Mouse (Mus musculus) mesoderm, embryonic 11.5 days (tissue): Measurements from ENCODE around the gene Arl4c.

Experiments
- DNase-seq: peaks from one replicate; pipeline ENCODE4 v3.0.0-alpha.2; 2012; ENCODE audit warnings: low read depth, low spot score

Gene Arl4c

DNA sequence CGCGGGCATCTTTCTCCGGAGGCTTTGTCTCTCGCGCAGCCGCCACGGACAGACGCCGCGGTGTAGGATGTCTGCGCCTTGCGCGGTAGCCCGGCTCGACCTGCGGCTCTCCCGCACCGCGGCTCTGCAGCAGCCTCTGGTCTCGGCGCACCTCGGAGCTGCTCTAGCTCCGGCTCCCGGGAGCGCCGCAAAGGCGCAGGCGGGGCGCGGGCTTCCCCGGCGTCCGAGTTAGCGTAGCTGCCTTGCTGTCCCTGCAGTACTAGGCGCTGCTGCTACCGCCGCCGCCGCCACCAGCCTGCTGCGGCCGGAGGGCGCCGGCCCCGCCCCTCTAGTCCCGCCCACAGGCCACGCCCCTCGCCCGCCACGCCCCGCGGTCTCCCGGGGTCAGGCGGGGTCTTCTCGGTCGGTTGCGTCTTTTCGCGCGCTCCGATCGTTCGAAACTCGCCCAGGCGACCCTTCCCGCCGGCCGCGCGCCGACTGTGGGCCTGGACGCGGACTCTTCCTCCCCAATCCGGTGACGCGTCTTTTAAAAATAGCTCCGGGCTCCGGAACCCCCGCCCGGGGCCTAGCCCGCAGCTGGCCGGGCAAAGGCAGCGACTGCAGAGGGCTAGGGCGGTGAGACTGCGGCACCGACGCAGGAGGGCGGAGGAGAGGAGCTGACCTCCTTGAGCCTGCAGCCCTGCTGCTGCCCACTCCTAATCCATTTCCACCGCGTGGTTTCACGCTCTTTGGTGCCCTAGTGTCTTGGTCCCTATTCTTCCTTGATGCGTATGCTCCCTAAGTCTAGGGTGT lies at the start of gene Arl4c:
Gene Arl4c, minus strand, starts transcription at position 352 of the 792 bp plus-strand sequence.
- DNase-seq: peak; percentile 84

DNA sequence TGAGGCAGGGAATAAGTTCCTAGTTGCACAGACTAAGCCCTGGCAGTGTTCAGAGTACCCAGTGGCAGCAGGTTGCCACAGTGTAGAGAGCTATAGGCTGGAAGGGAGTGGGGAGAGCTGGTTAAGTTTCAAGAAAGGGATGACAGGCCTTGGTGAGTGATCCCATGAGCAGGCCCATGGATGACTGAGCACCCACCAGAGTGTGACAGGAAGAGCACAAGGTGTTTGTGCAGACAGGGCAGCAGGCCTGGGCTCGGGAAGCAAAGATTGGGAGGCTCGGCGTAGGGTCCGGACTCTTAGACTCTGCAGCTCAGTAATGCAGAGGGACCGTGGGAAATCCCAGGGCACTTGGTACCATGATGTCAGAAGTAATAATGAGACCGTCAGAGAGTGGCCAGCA lies 49.3 kb upstream of the Arl4c start:
- no peak for DNase-seq

DNA sequence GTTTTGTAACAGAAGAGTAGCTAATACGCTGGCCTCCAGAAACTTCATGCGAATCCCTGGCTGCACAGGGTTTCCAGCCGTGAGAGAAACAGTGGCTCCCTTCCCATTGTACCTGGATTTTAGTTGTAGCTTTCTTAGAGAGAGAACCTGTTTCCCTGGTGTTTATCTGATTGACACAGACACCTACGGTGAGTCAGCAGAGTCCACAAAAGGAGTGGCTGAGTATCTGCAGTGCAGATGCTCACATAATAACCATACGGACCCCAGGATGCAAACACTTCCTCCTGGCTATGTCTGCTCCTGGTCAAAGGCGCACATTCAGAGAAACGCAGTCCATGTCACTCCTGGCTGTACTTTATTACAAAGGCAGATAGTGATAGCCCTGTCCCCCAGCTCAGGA lies 48.6 kb upstream of the Arl4c start:
- no peak for DNase-seq

DNA sequence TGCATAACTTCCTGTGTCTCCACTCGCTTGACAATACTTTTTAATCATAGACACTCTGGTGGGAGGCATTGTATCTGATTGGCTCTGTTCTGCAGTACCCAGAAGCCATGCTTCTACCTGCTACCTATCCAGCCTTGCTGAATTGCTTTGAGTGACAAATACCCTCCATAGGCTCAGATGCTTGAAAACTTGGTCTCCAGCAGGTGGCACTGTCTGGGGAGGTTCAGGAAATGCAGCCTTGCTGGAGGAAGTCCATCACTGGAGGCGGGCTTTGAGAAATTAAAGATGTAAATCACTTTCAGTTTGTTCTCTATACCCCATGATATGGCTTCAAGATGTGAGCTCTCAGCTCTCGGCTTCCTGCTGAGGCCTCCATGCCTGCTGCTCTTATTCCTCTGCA lies 48.1 kb upstream of the Arl4c start:
- peak; percentile 54 for DNase-seq

DNA sequence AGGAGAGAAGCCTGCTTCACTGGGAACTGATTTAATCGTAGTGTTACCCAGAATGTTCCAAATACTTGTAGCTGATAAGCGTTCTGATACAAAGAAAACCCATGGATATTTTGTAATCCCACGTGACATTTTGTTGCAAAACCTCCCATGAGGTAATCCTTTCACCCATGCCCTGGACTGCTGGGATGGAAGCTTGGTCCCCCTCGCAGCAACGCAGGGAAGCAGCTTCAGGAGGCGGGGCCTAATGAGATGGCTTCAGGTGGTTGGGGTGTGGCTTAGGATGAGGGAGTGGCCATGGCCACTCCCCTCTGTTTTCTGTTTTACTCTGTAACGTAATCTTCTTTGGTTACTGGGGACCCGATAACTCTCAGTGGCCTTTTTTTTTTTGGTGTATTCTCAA lies 47.1 kb upstream of the Arl4c start:
- DNase-seq: no peak

DNA sequence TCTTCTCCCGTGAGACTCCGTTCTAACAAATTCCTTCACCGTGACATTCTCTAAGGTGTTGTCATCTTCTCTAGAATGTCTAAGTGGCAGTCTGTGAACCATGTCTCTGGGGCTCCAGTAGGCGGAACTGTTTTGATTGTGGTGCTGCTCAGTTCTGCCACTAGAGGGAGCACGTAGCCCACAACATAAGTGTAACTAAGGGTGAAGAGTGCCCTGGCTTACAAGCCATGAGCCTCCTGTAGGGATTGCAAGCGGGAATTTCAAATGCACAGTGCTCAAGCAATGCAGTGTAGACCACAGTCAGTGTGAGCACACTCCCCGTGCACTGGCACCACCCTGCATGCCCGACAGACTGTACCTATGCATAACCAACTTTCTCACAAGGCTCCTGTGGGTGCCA lies 43.2 kb upstream of the Arl4c start:
- DNase-seq: peak; percentile 91

DNA sequence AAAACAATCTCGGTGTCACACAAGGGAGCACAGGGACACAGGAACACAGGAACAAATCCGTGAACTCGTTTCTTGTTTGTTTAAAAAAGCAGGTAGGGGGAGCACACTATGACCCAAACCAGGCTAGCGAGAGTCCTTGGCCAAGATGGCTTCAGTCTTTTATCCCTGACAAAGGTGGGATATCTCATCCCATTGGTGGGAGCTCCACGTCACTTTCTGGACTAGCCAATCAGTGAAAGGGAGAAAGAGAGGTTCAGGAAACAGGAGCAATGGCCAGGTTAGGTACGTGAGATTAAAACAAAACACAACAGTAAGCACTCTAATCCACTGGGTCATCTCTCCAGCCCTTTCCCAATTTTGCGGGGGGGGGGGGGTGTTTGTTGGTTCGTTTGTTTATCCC lies 42.2 kb upstream of the Arl4c start:
- DNase-seq: no peak

DNA sequence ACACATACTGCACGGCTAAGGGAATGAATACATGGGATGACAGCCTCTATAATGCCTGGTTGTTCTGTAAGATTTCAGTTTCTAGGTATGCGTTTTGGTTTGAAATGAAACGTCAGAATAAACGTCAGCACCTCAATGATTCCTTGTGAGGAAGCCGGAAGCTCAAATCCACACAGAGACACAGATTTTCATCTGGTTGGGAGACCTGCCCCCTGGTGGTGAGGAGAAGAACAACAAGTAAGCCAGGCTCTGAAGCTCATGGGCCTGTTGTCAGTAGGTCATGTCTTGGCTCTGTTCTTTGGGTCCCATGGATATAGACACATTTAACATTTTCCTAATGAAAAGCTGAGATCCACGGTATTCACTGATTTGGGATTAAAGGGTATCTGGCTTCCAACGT lies 40.4 kb upstream of the Arl4c start:
- peak; percentile 59 for DNase-seq

DNA sequence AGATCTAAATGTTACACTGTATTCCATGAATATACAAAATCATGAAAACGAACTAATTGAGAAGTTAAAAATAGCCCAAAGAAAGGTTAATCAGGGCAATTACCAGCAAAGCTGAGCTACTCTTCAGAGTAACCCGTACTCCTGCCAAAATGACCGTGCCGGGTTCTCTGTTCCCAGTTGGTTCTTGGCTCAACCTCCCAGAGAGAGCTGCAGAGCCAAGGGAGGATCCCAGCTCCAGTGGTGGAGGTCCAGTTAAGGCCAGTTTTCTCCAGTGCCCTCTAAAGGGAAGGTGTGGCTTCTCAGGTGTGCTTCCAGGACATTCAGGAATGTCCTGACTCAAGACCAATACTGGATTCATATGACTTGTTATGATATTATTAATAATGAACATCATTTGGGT lies 37.5 kb upstream of the Arl4c start:
- DNase-seq: no peak

DNA sequence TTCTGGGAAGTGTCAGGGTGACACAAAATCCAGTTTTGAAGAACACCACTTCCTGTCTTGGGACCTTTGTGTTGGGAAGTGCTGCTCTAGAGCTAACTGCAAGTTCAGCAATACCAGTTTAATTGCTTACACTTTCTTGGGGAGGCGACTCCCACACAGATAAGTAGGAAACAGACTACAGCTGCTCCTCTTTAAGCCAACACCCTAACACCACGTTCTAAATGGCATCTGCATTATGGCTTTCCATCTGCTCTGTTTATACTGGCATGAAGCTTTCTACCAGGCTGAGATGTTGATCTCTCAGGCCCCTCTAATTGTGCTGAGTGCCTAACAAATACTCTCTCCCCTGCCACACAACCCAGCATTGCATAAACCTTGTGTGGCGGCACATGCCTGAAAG lies 36.9 kb upstream of the Arl4c start:
- no peak for DNase-seq

DNA sequence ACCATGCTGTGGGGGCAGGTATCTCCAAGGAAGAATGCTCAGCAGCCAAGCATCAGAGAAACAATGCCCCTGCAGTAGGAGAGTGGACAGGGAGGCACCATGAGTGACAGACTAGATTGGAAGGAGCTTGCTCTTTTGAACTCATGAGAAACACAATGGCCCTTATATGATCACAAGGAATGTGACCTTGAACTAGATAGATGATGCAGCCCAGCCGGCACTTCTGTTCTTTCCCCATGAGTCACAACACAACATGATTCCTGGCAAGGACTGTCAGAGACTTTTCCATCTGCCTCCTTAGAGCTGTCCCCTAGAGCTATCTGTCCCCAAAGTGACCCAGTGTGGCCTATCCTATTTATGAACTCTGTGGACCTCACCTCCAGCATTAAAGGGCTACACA lies 27.5 kb upstream of the Arl4c start:
- no peak for DNase-seq

DNA sequence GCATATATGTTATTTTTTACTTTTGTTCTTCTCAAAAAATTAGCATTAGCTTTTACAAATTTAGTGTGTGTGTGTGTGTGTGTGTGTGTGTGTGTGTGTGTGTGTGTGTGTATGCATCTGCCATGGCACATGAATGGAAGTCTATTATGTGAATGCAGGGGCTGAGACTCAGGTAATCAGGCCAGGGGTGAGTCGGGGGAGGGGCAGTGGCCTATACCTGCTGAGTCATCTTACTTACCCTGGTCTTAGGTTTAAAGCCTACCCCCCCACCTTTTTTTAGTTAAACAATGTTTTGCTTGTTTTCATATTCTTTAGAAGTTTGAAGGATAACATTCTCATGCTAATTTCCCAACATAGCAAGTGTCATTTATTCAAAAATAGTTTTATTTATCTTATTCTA lies 25.3 kb upstream of the Arl4c start:
- no peak for DNase-seq

DNA sequence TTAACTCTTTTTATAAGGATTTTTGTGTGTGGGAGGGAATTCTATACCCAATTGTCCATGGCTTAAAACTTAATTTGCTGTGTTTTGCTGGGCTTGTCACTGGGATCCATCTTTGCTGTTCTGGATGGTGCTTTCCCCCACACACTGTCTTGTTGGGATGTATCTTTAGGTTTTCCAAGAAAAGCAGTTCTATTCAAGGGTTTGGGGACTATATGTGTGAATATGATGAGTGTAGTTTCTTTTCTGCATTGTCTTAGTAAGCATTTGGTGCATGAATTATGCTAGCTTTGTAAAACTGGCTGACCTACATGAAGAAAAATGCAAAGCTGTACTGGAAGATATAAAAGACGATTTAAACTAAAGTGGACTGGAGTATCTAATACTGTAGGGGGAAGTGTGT lies 23.7 kb upstream of the Arl4c start:
- no peak for DNase-seq

DNA sequence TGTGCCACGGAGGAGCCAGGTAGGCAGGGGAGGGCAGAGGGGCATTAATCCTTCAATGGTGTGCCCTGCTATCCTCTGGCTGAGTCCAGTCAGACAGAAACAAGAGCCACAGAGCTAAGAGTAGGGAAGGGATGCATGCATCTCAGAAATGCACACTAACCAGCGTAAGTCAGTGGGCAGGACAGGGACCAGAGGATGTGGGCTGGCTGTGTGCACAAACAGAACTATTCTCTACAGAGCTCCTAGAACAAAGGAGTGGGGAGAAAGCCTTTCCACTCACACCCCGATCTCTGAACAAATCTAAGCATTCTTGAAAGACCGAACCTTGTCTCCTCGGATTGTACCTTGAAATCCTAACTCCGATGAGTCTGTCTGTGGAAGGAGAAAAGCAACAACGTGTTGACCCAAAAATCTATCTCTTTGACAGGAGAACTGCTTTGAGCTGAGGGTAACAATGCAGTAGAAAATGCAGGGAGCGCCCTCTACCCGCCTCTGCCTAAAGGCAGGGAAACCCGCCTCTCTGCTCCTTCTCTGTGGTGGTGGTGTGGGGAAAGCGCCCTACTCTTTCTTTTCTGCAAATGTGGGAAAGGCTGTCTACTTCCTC lies 18.7 kb upstream of the Arl4c start:
- no peak for DNase-seq

DNA sequence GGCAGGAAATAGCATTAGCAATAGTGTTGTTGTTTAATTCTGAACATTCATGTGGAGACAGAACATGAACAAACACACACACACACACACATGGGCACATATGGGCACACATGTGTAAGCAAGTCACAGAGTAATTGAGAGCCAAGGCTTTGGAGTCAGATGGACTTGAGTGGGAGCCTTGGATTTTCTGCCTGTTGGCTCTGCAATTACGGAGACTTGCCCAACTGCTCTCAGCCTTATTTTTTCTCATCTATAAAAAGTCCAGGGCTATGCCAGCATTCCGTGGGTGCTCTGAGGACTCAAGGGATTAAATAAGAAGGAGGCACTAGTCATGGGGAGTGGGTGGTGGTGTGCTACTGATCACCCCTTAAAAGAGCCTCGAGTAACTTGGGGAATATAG lies 16.5 kb upstream of the Arl4c start:
- DNase-seq: no peak

DNA sequence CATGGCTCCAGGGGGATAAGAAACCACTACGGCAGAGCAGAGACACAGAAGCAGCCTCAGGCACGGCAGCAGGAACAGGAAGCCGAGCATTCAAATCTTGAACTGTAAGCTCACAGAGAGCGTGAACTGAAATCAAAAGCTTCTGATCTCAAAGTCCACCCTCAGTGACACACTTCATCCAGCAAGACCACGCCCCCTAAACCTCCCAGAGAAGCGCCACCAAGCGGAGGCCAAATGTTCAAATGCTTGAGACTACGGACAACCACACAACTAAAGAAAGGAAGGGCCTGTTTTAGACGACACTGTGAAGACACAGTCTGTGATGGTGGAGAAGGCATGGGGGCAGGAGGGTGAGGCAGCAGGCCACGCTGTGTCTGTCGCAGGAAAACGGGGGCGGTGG lies 15.7 kb upstream of the Arl4c start:
- DNase-seq: no peak

DNA sequence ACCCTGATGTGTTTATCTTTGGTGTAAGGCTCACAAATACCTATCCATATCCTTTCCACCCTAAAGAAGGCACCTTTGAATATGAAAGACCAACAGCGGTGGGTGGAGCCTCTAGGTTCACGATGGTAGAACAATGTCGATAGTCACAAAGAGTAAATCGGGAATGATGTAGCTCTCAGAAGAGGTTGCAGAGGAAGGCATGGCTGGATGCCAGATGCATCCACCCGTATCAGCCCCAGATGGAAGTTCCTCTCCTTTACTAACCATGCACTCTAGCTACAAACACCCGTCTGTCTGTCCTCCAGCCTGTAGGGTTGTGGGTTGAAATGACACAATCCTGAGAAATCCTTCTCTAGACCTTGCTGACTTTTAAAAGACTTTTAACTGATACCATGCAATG lies 10.0 kb upstream of the Arl4c start:
- DNase-seq: no peak

DNA sequence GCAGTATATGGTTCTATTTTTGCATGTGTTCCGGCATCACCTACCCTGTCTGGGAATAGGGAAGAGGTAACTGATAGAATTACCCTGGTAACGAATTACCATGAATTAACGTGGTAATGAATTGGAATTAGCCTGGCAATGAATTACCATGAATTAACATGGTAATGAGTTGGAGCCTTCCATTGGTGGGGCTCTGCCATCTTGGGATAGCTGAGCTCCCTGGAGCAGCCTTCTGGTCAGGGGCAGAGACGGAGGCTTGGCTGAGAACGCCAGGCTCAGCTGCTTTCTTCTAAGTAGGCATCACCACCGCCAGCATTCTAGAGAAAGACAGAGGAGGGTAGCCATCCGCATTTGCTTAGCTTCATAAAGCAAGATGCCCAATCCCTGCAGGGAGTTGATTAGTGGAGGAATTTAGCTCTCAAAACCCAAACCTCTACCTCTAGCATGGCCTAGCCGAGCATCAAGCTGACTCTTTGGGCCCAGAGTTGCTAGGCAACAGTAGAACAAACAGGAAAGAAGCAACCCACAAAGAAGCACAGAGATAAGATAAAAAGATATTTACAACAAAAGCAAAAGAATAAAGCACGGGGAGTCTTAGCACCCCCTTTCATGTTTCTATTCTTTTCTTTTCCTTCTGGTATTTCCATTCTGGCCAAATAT lies 6.8 kb upstream of the Arl4c start:
- no peak for DNase-seq

DNA sequence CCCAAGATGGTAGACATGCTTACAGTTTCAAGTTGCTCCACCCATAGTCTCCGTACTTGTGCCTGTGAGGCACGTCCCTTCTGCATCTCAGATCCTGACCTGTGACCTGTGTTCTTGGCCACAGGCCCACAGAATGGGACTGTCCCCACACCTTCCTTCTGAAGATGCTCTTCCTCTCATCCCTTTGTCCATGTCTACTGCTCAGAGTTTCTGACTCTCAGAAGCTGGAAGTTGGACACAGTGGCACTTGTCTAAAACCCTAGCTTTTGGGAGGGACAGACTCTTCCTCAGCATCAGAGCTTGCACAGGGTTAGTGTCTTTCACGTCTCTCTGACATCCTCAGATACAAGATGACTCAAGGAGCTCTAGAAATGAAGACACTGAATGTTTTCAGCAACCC lies 6.2 kb upstream of the Arl4c start:
- DNase-seq: no peak

DNA sequence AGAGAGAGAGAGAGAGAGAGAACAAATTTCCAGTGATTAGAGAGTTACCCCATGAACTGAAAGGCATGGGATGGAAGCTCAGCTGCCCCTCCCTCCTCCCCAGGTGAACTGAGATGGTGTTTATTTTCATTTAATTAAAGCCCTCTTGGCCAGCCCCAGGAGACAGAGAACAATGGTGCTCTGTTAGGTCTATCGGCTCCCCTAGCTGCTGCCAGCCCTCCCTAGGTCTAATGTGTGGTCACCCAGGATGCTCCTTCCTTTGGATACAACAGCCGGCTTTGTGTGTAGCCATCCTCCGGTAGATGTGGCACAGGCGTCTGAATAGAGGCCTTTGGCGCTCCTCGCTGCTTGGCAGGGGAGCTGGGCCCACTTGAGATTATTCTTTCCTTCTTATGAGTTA lies 5.5 kb upstream of the Arl4c start:
- peak; percentile 15 for DNase-seq

DNA sequence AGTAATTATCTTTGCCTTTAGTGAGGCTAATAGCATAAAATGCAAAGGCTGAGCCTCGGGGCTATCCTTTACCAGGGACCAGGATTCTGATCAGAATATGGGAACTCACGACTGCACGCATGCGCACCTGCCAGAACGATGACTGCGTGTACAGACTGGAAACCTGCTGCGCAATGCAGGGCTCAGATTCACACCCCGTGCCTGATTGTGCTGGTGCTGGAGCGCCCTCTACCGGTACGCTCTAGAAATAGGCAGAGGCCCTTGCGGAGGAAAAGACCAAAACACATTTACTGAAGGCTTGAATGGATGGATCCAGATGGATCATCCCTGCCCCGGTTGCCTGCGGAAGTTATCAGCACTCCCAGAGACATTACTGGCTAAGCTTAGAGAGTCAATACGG lies 3.8 kb upstream of the Arl4c start:
- DNase-seq: peak; percentile 96

DNA sequence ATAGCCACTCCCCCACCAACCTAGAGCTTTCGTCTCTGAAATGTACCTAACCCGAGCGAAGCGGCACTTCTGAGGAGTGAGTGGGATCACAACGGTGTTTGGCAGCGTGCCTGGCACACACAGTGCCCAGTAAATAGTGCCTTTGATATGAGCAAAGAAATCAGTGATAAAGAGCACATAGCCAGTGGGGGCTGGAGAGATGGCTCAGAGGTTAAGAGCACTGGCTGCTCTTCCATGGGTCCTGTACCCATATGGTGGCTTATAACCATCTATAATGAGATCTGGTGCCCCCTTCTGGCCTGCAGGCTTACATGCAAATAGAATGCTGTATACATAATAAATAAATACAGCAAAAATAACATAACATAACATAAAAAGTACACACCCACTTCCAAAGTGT lies 3.0 kb upstream of the Arl4c start:
- peak; percentile 49 for DNase-seq
